Mouse (Mus musculus): ENCODE measurements at regions not wholly inside any gene's neighbourhood (a gene's known extent, or its start where the extent isn't known, plus 50 kb on each side); places are given as distances from the start of the nearest gene placed in this dataset.

- DNase-seq = no peak
Observed at GRCm38 (mm10) chr12:35429473-35429872, 105.4 kb downstream of the Ahr start.

- DNase-seq = no peak
Observed at GRCm38 (mm10) chr12:35419206-35419605, 115.6 kb downstream of the Ahr start.

GRCm38 (mm10) chr12:35417943-35418342, 116.9 kb downstream of the Ahr start:
- DNase-seq = peak; percentile 53

- no peak for DNase-seq
Observed at GRCm38 (mm10) chr12:35416583-35416982, 118.3 kb downstream of the Ahr start.

- no peak for DNase-seq
Observed at GRCm38 (mm10) chr12:35412715-35413114, 122.1 kb downstream of the Ahr start.

- no peak for DNase-seq
Observed at GRCm38 (mm10) chr12:35408461-35408860, 126.4 kb downstream of the Ahr start.

GRCm38 (mm10) chr12:35408044-35408443, 126.8 kb downstream of the Ahr start:
- no peak for DNase-seq

GRCm38 (mm10) chr12:35401853-35402252, 133.0 kb downstream of the Ahr start:
- no peak for DNase-seq

GRCm38 (mm10) chr12:35401219-35401618, 133.6 kb downstream of the Ahr start:
- DNase-seq = no peak

GRCm38 (mm10) chr12:35395211-35395610, 139.6 kb downstream of the Ahr start:
- no peak for DNase-seq

GRCm38 (mm10) chr12:35392111-35392510, 142.7 kb downstream of the Ahr start:
- DNase-seq = no peak

GRCm38 (mm10) chr12:35390266-35390665, 144.6 kb downstream of the Ahr start:
- no peak for DNase-seq

- DNase-seq = no peak
Observed at GRCm38 (mm10) chr12:35389839-35390238, 145.0 kb downstream of the Ahr start.

- DNase-seq = peak; percentile 15
Observed at GRCm38 (mm10) chr12:35384211-35384610, 150.6 kb downstream of the Ahr start.

- no peak for DNase-seq
Observed at GRCm38 (mm10) chr12:35377266-35377665, 157.6 kb downstream of the Ahr start.

GRCm38 (mm10) chr12:35376365-35376764, 158.5 kb downstream of the Ahr start:
- DNase-seq = no peak

GRCm38 (mm10) chr12:35357901-35358300, 176.9 kb downstream of the Ahr start:
- no peak for DNase-seq

GRCm38 (mm10) chr12:35338191-35338954, 196.5 kb downstream of the Ahr start:
- DNase-seq = no peak

- peak; percentile 14 for DNase-seq
Observed at GRCm38 (mm10) chr12:35336314-35336713, 198.5 kb downstream of the Ahr start.

GRCm38 (mm10) chr12:35334344-35335075, 200.3 kb downstream of the Ahr start:
- DNase-seq = no peak

GRCm38 (mm10) chr12:35331303-35331702, 203.5 kb downstream of the Ahr start:
- peak; percentile 49 for DNase-seq

- no peak for DNase-seq
Observed at GRCm38 (mm10) chr12:35329699-35330098, 205.1 kb downstream of the Ahr start.

GRCm38 (mm10) chr12:35319571-35319970, 215.3 kb downstream of the Ahr start:
- no peak for DNase-seq

- peak; percentile 22 for DNase-seq
Observed at GRCm38 (mm10) chr12:35317046-35317445, 217.8 kb downstream of the Ahr start.

Data from lung, postnatal 36 days (tissue).